Mouse (Mus musculus): Measurements from ENCODE around the gene Sympk. TPM values are rescaled to one million over a fixed set of nuclear protein-coding genes. Genes with fewer than 3 reads are reported as not detected.

The Sympk gene
- polyA plus RNA-seq, 1 experiment from 2014 or later = 29.4 TPM

DNA sequence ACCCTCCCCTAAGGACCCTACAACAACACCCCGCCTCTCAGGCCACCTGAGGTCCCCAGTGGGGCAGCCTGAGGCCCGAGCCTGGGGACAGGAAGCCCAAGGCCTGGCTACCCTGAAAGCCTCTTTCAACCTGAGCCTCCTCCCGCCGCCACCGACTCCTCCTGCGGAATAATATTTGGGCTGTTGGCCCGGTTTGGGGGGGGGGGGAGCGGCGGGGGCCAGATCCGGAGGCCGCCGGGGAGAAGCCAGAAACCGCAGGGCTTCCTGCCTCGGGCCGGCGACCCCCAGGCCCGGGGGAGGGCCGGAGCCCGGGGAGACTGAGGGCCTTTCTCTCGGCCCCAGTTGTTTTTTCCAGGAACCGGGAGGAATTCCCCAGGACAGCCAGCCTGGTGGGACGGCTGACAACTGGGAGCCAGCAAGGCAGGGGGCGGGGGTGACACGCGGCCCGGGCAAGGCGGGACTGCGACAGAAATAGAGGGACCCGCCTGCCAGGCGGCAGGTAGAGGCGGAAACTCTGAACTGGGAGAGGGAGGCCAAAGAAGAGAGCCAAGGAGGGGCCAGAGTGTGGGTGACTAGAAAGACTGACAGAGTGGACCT is 12.1 kb upstream of the Sympk start:
- DNase-seq (ENCODE audit: low spot score) (peak; percentile 37), ATAC-seq (ENCODE audit: low FRiP score) (peak; percentile 31)
- peak overlapping the region; percentile 37 for H3K4me2 ChIP-seq (replicated peaks; ENCODE audit: low read depth, low read length)
- no peaks in the 10 kb centered on the region for H3K36me3 ChIP-seq (ENCODE audit: control insufficient read depth, insufficient read depth, low read length)
- WGBS = 3% methylated on average over 28 of the region's 31 CpGs
- H3K4me1 ChIP-seq (replicated peaks; ENCODE audit: control insufficient read depth, insufficient read depth, low read length) = no peaks in the 10 kb centered on the region; the same call in 1 of the 2 replicates
- H3K27me3 ChIP-seq (ENCODE audit: control insufficient read depth, insufficient read depth, low read length) = no peaks in the 10 kb centered on the region
- peak overlapping the region; percentile 69 for H3K9ac ChIP-seq (ENCODE audit: low read depth, low read length)
- peak overlapping the region; percentile 26 for H3K4me3 ChIP-seq (ENCODE audit: low read depth, low read length)
- H3K9me3 ChIP-seq (ENCODE audit: control insufficient read depth, low read length) = no peaks in the 10 kb centered on the region
- H3K27ac ChIP-seq (ENCODE audit: low read depth, low read length) = no peak overlapping the region

DNA sequence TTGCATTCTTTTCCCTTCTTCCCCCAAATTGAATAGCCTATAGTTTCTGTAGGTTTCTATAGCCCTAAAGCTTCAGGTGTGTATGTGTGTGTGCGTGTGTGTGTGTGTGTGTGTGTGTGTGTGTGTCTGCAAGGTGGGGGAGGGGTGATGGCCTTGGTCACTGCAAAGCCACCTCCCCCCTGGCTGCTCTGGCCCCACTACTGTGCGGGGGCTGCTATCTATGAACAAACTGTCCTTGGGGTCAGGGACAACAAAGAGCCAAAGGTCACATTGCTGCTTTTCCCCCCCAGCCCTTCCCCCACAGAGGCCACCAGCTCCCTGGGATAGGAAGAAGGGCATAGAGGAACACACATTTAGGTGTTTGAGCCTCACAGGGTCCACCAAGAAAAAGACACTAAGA is 11.3 kb upstream of the Sympk start:
- Histone ChIP-seq H3K27me3 (ENCODE audit: control insufficient read depth, insufficient read depth, low read length) (no peaks in the 10 kb centered on the region), H3K27ac (ENCODE audit: low read depth, low read length) (no peak overlapping the region), H3K36me3 (ENCODE audit: control insufficient read depth, insufficient read depth, low read length) (no peaks in the 10 kb centered on the region), H3K4me1 (replicated peaks; ENCODE audit: control insufficient read depth, insufficient read depth, low read length) (no peaks in the 10 kb centered on the region; the same call in 1 of the 2 replicates), H3K4me2 (replicated peaks; ENCODE audit: low read depth, low read length) (no peak overlapping the region), H3K4me3 (ENCODE audit: low read depth, low read length) (no peak overlapping the region), H3K9me3 (ENCODE audit: control insufficient read depth, low read length) (no peaks in the 10 kb centered on the region), H3K9ac (ENCODE audit: low read depth, low read length) (no peak overlapping the region)
- WGBS = 51% methylated on average over 2 of the region's 2 CpGs
- no peak for DNase-seq (ENCODE audit: low spot score)
- ATAC-seq (ENCODE audit: low FRiP score) = no peak

DNA sequence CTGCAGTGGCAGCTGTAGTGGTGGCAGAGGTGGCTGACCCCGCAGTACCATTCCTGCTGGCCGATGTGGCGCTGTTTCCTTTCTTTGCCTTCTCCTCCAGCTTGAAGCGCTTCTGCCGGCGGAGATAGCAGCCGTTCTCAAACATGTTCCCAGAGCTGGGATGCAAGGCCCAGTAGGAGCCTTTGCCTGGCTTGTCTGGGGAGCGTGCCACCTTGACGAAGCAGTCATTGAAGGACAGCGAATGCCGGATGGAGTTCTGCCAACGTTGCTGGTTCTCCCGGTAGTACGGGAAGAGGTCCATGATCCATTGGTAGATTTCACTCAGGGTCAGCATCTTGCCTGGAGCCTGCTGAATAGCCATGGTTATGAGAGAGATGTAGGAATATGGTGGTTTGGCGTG is 9.7 kb upstream of the Sympk start:
- H3K4me2 ChIP-seq (replicated peaks; ENCODE audit: low read depth, low read length) = no peak overlapping the region
- H3K27me3 ChIP-seq (ENCODE audit: control insufficient read depth, insufficient read depth, low read length) = no peaks in the 10 kb centered on the region
- 66% methylated on average over 15 of the region's 15 CpGs for WGBS
- no peak for DNase-seq (ENCODE audit: low spot score)
- no peak overlapping the region for H3K4me3 ChIP-seq (ENCODE audit: low read depth, low read length)
- no peaks in the 10 kb centered on the region; the same call in 1 of the 2 replicates for H3K4me1 ChIP-seq (replicated peaks; ENCODE audit: control insufficient read depth, insufficient read depth, low read length)
- no peaks in the 10 kb centered on the region for H3K9me3 ChIP-seq (ENCODE audit: control insufficient read depth, low read length)
- H3K27ac ChIP-seq (ENCODE audit: low read depth, low read length) = no peak overlapping the region
- ATAC-seq (ENCODE audit: low FRiP score) = no peak
- H3K36me3 ChIP-seq (ENCODE audit: control insufficient read depth, insufficient read depth, low read length) = no peaks in the 10 kb centered on the region
- H3K9ac ChIP-seq (ENCODE audit: low read depth, low read length) = no peak overlapping the region

DNA sequence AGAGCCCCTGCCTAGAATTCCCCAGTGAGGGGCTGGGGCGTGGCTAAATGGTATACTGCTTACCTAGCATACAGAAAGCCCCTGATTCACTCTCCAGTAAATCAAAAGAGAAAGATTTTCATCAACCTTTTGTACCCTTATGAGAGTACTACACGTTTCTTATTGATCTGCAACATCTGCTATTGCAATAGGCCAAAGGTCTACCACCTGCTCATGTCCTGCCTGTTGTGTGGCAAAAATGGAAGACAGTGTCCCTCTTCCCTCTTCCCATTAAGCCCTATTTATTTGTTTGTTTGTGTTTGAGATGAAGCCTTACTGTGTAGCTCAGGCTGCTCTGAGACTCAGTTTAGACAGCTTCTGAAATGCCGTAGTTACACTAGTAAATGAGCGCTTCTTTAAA is 8.1 kb upstream of the Sympk start:
- ATAC-seq (ENCODE audit: low FRiP score) = no peak
- 94% methylated on average over 4 of the region's 4 CpGs for WGBS
- no peak overlapping the region for H3K27ac ChIP-seq (ENCODE audit: low read depth, low read length)
- no peaks in the 10 kb centered on the region for H3K9me3 ChIP-seq (ENCODE audit: control insufficient read depth, low read length)
- H3K4me3 ChIP-seq (ENCODE audit: low read depth, low read length) = no peak overlapping the region
- H3K4me1 ChIP-seq (replicated peaks; ENCODE audit: control insufficient read depth, insufficient read depth, low read length) = no peaks in the 10 kb centered on the region; the same call in 1 of the 2 replicates
- DNase-seq (ENCODE audit: low spot score) = no peak
- H3K9ac ChIP-seq (ENCODE audit: low read depth, low read length) = no peak overlapping the region
- H3K27me3 ChIP-seq (ENCODE audit: control insufficient read depth, insufficient read depth, low read length) = peaks cover 8% of the 10 kb centered on the region
- no peaks in the 10 kb centered on the region for H3K36me3 ChIP-seq (ENCODE audit: control insufficient read depth, insufficient read depth, low read length)
- H3K4me2 ChIP-seq (replicated peaks; ENCODE audit: low read depth, low read length) = no peak overlapping the region

DNA sequence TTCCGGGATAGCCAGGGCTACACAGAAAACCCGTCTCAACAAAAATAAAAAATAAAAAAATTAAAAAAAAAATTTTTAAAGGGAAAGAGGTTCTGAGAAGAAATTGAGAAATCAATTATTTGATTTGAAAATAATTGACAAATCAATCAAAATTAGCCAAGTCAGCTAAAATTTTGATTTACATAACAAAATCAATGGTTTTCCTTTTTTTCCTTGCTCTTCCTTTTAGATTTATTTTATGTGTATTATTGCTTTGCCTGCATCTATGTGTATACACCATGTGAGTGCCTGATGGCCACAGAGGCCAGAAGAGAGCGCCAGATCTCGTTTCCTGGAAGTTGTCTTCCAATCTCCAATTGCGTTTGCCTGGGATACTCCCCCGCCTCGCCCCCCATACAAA is 6.3 kb upstream of the Sympk start:
- Histone ChIP-seq H3K4me1 (replicated peaks; ENCODE audit: control insufficient read depth, insufficient read depth, low read length) (no peaks in the 10 kb centered on the region), H3K9me3 (ENCODE audit: control insufficient read depth, low read length) (no peaks in the 10 kb centered on the region), H3K36me3 (ENCODE audit: control insufficient read depth, insufficient read depth, low read length) (no peaks in the 10 kb centered on the region), H3K27me3 (ENCODE audit: control insufficient read depth, insufficient read depth, low read length) (peaks cover 25% of the 10 kb centered on the region), H3K4me2 (replicated peaks; ENCODE audit: low read depth, low read length) (no peak overlapping the region), H3K27ac (ENCODE audit: low read depth, low read length) (no peak overlapping the region), H3K9ac (ENCODE audit: low read depth, low read length) (no peak overlapping the region), H3K4me3 (ENCODE audit: low read depth, low read length) (no peak overlapping the region)
- WGBS = 93% methylated on average over 7 of the region's 7 CpGs
- DNase-seq (ENCODE audit: low spot score) (no peak), ATAC-seq (ENCODE audit: low FRiP score) (no peak)

DNA sequence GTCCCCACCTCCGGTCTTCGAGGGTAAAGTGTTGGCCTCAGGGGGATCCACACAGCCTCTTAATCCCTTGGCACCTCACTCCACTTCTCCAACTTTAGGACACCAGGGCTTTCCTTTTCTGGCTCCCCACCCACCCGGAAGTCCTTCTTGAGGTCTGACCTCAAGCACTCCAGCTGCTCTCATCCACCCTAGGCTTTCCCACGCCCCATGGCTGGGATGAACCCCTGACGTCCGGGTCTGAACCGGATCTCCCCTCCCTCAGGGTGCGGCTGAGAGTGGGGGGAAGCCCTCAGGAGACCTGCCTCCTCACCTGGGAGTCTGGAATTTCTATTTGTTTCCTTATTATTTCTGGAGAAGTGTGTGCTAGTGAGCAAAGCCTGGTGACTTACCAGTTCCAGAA is 3.1 kb upstream of the Sympk start:
- ATAC-seq (ENCODE audit: low FRiP score) (no peak), DNase-seq (ENCODE audit: low spot score) (no peak)
- H3K36me3 ChIP-seq (ENCODE audit: control insufficient read depth, insufficient read depth, low read length) = no peaks in the 10 kb centered on the region
- H3K9me3 ChIP-seq (ENCODE audit: control insufficient read depth, low read length) = no peaks in the 10 kb centered on the region
- H3K4me2 ChIP-seq (replicated peaks; ENCODE audit: low read depth, low read length) = no peak overlapping the region
- no peaks in the 10 kb centered on the region for H3K4me1 ChIP-seq (replicated peaks; ENCODE audit: control insufficient read depth, insufficient read depth, low read length)
- no peak overlapping the region for H3K9ac ChIP-seq (ENCODE audit: low read depth, low read length)
- 25% methylated on average over 8 of the region's 8 CpGs for WGBS
- peaks cover 34% of the 10 kb centered on the region for H3K27me3 ChIP-seq (ENCODE audit: control insufficient read depth, insufficient read depth, low read length)
- no peak overlapping the region for H3K4me3 ChIP-seq (ENCODE audit: low read depth, low read length)
- H3K27ac ChIP-seq (ENCODE audit: low read depth, low read length) = no peak overlapping the region

DNA sequence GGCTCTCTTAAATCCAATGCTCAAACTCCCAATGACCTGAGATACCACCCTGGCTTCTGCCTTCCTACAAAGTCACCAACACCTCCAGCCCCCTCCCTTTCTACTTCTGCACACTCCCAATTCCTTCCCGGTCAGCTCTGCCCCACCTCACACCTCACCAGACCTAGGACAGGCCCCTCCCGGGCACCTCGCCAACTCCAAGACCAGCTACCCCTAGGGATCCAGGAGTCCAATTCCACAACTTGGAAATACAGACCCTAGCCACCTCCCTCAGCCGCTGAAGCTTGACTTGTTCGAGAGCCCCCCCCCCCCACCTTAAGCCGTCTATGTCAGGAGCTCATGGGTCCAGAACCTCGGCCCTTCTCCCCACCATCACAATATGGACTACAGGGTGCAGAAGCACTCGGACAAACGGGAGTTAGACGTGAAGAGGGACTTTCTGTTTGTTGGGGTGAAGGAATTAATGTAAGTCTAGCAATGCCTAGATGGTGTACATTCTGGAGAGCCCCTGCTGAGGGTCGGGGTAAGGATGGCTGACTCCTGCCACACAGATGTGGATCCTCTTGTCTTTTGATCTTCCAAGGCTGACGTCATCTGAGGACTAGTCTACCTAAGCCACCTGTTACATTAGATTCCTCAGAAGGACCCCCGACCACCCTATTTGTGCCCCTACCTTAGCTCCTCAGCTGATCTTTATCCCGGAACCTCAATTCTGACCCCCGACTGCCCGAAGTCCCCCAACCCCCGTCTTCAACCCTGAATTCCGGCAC is 1.8 kb upstream of the Sympk start:
- DNase-seq (ENCODE audit: low spot score) (no peak), ATAC-seq (ENCODE audit: low FRiP score) (no peak)
- Histone ChIP-seq H3K27me3 (ENCODE audit: control insufficient read depth, insufficient read depth, low read length) (peaks cover 34% of the 10 kb centered on the region), H3K4me1 (replicated peaks; ENCODE audit: control insufficient read depth, insufficient read depth, low read length) (no peaks in the 10 kb centered on the region), H3K27ac (ENCODE audit: low read depth, low read length) (no peak overlapping the region), H3K4me3 (ENCODE audit: low read depth, low read length) (no peak overlapping the region), H3K9ac (ENCODE audit: low read depth, low read length) (no peak overlapping the region), H3K9me3 (ENCODE audit: control insufficient read depth, low read length) (no peaks in the 10 kb centered on the region), H3K4me2 (replicated peaks; ENCODE audit: low read depth, low read length) (no peak overlapping the region), H3K36me3 (ENCODE audit: control insufficient read depth, insufficient read depth, low read length) (no peaks in the 10 kb centered on the region)
- 69% methylated on average over 18 of the region's 18 CpGs for WGBS

DNA sequence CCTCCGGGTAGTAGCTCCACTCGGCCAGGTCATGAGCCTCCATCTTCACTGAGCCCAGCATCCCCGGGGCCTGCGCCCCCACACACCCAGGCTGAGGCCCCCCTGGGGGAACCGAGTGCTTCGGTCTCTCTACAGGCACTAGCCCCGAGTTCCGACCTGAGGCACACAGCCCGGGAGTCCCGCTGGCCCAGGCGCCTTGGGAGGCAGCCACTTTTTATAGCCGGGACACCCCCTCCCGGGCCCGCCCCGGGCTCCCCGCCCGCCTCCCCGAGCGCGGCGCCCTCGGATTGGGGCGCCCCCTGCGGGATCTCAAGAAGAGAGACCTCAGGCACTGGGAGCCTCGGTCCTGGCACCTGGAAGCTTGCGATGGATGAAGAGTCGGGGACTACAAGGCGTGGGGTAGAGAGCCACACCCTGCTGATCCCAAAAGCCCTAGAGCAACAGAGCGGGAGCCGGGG is 791 bp upstream of the Sympk start, which contains the start of gene Foxa3:
Gene Foxa3 (minus strand): TSS at position 182 of the 458 bp plus-strand sequence.
- no peak for DNase-seq (ENCODE audit: low spot score)
- no peaks in the 10 kb centered on the region for H3K36me3 ChIP-seq (ENCODE audit: control insufficient read depth, insufficient read depth, low read length)
- H3K27ac ChIP-seq (ENCODE audit: low read depth, low read length) = 0 out of 2 replicates have a peak within 1 kb of the TSS, but pooled peaks have one; percentile 6
- peak within 1 kb of the TSS; percentile 87 for H3K4me3 ChIP-seq (ENCODE audit: low read depth, low read length)
- ATAC-seq (ENCODE audit: low FRiP score) = peak; percentile 47
- 3% methylated on average over 29 of the region's 30 CpGs for WGBS
- peaks cover 34% of the 10 kb centered on the region for H3K27me3 ChIP-seq (ENCODE audit: control insufficient read depth, insufficient read depth, low read length)
- H3K9ac ChIP-seq (ENCODE audit: low read depth, low read length) = peak within 1 kb of the TSS; percentile 88
- no peaks in the 10 kb centered on the region for H3K9me3 ChIP-seq (ENCODE audit: control insufficient read depth, low read length)
- H3K4me2 ChIP-seq (replicated peaks; ENCODE audit: low read depth, low read length) = peak within 1 kb of the TSS; percentile 9; the same call in 1 of the 2 replicates
- no peaks in the 10 kb centered on the region for H3K4me1 ChIP-seq (replicated peaks; ENCODE audit: control insufficient read depth, insufficient read depth, low read length)

All from hindbrain, embryonic 11.5 days (tissue).